Mouse (Mus musculus) kidney, embryonic 15.5 days (tissue): ENCODE measurements around the gene Slc39a10. TPM values are rescaled to one million over a fixed set of nuclear protein-coding genes. Genes with fewer than 3 reads are reported as not detected.

Experiments
- ATAC-seq: fragments of 200-750 bp; cut with Nextera tagmentation; replicated peaks from 2 replicates; pipeline ENCODE4 v1.8.0; 2017; ENCODE audit warnings: moderate TSS enrichment; ENCODE audit not compliant: low FRiP score
- H3K27ac ChIP-seq: fragments of 300-500 bp; sonication (generic); 2 replicates; pipeline ENCODE4 v1.5.1; 2015; ENCODE audit warnings: mild to moderate bottlenecking, inconsistent platforms
- H3K27me3 ChIP-seq: fragments of 300-500 bp; sonication (generic); 2 replicates; pipeline ENCODE4 v1.6.1; 2015; ENCODE audit warnings: inconsistent platforms
- H3K36me3 ChIP-seq: fragments of 300-500 bp; sonication (generic); 2 replicates; pipeline ENCODE4 v1.6.1; 2015; ENCODE audit warnings: inconsistent platforms
- H3K4me1 ChIP-seq: fragments of 300-500 bp; sonication (generic); 2 replicates; pipeline ENCODE4 v1.6.1; 2015; ENCODE audit warnings: inconsistent platforms
- H3K4me2 ChIP-seq: fragments of 300-500 bp; sonication (generic); 2 replicates; pipeline ENCODE4 v1.6.1; 2015; ENCODE audit warnings: moderate library complexity, mild to moderate bottlenecking, inconsistent platforms
- H3K4me3 ChIP-seq: fragments of 300-500 bp; sonication (generic); replicated peaks from 2 replicates; pipeline ENCODE4 v1.5.1; 2015; ENCODE audit warnings: mild to moderate bottlenecking, inconsistent platforms
- H3K9ac ChIP-seq: fragments of 300-500 bp; sonication (generic); 2 replicates; pipeline ENCODE4 v1.6.1; 2015; ENCODE audit warnings: mild to moderate bottlenecking, inconsistent platforms
- H3K9me3 ChIP-seq: fragments of 300-500 bp; sonication (generic); replicated peaks from 2 replicates; pipeline ENCODE4 v1.6.1; 2016; ENCODE audit warnings: inconsistent platforms
- WGBS: fragments of 180-500 bp; shearing (Covaris S2); methylation state at CpG from one replicate; pipeline ENCODE4 v1.1.7; 2015; ENCODE audit warnings: mixed read lengths; 5-methylcytosine and 5-hydroxymethylcytosine counted together
- polyA plus RNA-seq: library from polyadenylated mRNA; unstranded; fragments of >200 nt; fragmentation: Nextera tagmentation; extraction: Ambion mirVana; gene quantifications from 2 replicates; pipeline ENCODE4 v1.2.1, GENCODE M21; 2015

Gene Slc39a10
- polyA plus RNA-seq = 41.9 and 45.1 TPM in 2 replicates

DNA sequence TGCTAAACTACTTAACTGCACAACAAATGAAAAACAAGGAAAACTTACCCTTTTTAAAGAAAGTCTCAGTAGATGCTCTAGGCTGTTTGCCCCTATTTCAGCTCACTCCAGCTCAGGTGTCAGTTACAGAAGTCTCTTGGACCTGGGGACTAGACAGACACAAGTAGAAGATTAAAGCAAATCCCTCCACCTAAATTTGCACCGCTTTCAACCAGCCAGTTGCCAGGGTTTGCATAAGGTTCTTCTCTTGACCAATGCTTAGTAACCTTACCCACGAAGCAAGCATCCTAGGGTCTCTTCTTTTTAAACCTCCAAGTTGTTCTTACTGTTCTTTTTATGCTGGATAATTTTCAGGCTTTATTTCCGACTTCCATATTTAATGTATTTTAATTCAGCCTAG lies at the start of gene Slc39a10:
Gene Slc39a10 (minus strand): TSS at position 101 of the 400 bp plus-strand sequence.
- Histone ChIP-seq H3K27ac (no peak within 1 kb of the TSS), H3K4me1 (peaks cover 6% of the 10 kb centered on the region; the same call in 1 of the 2 replicates), H3K36me3 (no peaks in the 10 kb centered on the region), H3K9me3 (no peaks in the 10 kb centered on the region), H3K4me2 (no peak within 1 kb of the TSS), H3K9ac (no peak within 1 kb of the TSS), H3K4me3 (no peak within 1 kb of the TSS), H3K27me3 (no peaks in the 10 kb centered on the region)
- 71% methylated on average over 3 of the region's 3 CpGs for WGBS
- ATAC-seq = no peak

DNA sequence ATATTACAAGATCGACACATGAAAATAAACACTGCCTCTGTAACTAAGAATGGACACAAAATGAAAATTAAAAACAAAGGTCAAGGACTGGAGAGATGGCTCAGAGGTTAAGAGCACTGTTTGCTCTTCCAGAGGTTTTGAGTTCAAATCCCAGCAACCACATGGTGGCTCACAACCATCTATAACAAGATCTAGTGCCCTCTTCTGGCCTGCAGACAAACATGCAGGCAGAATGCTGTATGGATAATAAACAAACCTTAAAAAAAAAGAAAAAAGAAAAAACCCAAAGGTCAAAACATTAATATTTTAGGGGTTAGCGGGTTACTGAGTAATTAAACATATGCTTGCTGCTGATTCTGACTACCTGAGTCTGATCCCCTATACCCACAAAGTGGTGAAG lies 46.6 kb upstream of the Slc39a10 start:
- WGBS = 91% methylated on average over 2 of the region's 2 CpGs
- Histone ChIP-seq H3K9ac (no peak overlapping the region), H3K27ac (no peak overlapping the region), H3K27me3 (no peaks in the 10 kb centered on the region), H3K9me3 (no peaks in the 10 kb centered on the region), H3K4me3 (no peak overlapping the region), H3K36me3 (no peaks in the 10 kb centered on the region), H3K4me1 (no peaks in the 10 kb centered on the region), H3K4me2 (no peak overlapping the region)
- no peak for ATAC-seq

DNA sequence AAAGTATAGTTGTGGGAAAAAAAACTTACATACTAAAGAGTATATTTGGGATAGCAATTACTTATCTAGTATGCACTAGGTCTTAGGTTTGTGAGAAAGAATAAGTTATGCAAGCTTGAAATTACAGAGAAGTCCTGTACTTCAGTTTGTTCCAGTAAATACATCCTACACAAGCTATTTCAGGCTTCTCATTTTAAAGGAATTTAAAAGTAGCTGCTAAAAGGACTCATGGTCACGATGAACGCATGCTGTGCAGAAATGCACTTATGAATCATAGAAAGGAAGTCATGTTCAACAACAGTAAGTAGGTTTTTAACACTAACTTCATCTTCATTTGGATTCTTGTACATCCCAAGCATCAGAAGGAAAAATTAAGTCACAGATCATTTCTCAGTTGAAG lies 45.0 kb upstream of the Slc39a10 start:
- Histone ChIP-seq H3K27me3 (no peaks in the 10 kb centered on the region), H3K4me2 (no peak overlapping the region), H3K9me3 (no peaks in the 10 kb centered on the region), H3K27ac (no peak overlapping the region), H3K36me3 (no peaks in the 10 kb centered on the region), H3K4me3 (no peak overlapping the region), H3K9ac (no peak overlapping the region), H3K4me1 (no peaks in the 10 kb centered on the region)
- WGBS = 88% methylated on average over 2 of the region's 2 CpGs
- no peak for ATAC-seq

DNA sequence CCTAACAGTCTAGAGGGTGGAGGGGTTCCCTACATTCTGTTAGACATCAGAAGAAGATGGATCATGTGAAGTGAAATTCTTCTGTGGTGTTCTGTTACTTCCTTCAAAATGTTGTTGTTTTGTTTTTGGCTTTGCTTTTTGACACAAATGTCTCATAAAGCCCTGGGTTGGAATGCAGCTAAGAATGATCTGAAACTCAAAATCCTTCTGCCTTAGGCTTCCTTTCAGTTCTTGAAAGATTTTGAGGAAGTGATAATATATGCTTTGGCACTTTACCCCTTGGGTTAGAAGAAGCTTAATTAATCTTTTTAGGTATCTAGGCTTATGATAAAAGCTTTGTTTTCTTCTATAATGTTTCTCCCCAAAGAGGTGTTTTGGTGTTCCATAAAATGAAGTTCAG lies 34.5 kb upstream of the Slc39a10 start:
- Histone ChIP-seq H3K36me3 (no peaks in the 10 kb centered on the region), H3K9me3 (no peaks in the 10 kb centered on the region), H3K27ac (no peak overlapping the region), H3K4me1 (no peaks in the 10 kb centered on the region), H3K27me3 (no peaks in the 10 kb centered on the region), H3K4me3 (no peak overlapping the region), H3K9ac (no peak overlapping the region), H3K4me2 (no peak overlapping the region)
- ATAC-seq = no peak

DNA sequence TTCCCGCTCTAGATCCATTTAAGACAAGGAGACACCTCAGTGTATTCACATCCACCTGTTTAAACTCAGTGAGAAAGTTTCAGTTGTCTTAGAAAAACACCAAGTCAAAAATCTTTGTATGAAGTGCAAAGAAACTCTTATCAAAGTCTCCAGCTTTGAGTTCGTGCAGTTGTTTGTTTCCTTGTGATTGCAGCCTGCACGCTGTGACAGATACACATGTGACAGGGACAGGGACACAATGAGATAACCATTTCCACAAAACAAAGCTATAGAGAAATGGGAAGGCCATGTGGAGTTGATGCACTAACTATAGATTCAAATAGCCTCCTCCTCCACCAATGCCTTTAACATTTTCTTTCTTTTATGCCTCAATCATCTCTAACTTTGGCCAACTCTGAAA lies 33.6 kb upstream of the Slc39a10 start:
- no peak overlapping the region for H3K4me3 ChIP-seq
- H3K9me3 ChIP-seq = no peaks in the 10 kb centered on the region
- H3K36me3 ChIP-seq = no peaks in the 10 kb centered on the region
- no peak overlapping the region for H3K27ac ChIP-seq
- no peaks in the 10 kb centered on the region for H3K4me1 ChIP-seq
- no peaks in the 10 kb centered on the region for H3K27me3 ChIP-seq
- no peak overlapping the region for H3K4me2 ChIP-seq
- 88% methylated on average over 3 of the region's 3 CpGs for WGBS
- no peak for ATAC-seq
- H3K9ac ChIP-seq = no peak overlapping the region

DNA sequence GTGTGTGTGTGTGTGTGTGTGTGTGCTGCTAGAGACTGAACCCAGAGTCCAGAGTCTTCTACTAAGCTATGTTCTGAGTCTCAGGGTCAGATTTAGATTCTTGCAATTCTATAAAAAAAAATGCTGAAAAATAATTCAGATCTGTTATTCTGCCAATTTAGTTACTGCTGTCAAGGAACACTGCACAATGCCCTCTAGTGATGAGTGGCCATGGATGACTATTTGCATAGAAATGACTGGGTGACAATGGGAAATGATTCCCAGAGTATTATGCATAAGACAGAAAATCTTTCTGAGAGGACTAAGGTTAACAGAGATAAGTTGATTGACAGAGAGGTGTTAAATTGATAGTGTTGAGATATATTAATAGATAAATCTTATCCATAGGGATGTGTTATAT lies 32.3 kb upstream of the Slc39a10 start:
- no peak for ATAC-seq
- no peak overlapping the region for H3K4me3 ChIP-seq
- no peaks in the 10 kb centered on the region for H3K9me3 ChIP-seq
- H3K9ac ChIP-seq = no peak overlapping the region
- no peaks in the 10 kb centered on the region for H3K36me3 ChIP-seq
- no peaks in the 10 kb centered on the region for H3K4me1 ChIP-seq
- H3K27ac ChIP-seq = no peak overlapping the region
- H3K27me3 ChIP-seq = no peaks in the 10 kb centered on the region
- H3K4me2 ChIP-seq = no peak overlapping the region

DNA sequence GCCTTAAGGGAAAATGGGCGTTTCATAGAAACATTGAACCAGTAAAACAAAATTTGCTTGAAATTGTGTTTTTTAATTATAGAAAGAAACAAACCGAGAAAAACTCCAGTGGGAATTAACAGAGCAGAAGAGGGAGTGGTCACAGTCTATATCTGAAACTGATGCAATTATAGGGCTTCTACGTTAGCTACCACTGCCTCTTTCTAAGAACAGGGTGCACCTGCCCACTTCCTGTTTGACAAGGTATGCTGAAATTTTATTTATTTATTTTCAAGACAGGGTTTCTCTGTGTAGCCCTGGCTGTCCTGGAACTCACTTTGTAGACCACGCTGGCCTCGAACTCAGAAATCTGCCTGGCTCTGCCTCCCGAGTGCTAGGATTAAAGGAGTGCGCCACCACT lies 30.3 kb upstream of the Slc39a10 start:
- H3K4me2 ChIP-seq = no peak overlapping the region
- H3K27me3 ChIP-seq = no peaks in the 10 kb centered on the region
- no peaks in the 10 kb centered on the region for H3K36me3 ChIP-seq
- H3K9ac ChIP-seq = no peak overlapping the region
- 87% methylated on average over 7 of the region's 7 CpGs for WGBS
- ATAC-seq = no peak
- no peak overlapping the region for H3K4me3 ChIP-seq
- no peak overlapping the region for H3K27ac ChIP-seq
- H3K9me3 ChIP-seq = no peaks in the 10 kb centered on the region
- H3K4me1 ChIP-seq = no peaks in the 10 kb centered on the region

DNA sequence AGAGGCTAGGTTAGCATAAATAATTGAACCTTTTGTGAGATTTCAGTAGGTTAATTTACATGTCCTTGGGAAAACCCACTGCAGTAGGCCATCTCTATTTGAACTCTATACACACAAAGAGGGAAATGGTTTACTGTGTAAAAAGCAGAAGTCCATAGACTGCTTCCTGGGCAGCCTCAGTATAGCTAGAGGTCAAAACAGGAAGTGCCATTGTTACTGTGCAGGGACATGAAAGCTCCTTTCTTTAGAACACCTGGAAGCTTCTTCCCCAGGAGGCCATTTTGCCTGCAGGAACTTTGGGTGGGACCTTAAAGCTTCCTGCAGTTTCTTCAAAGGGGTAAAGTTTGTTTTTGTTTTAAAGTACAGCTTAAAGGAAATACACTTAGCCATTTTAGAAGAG lies 29.0 kb upstream of the Slc39a10 start:
- no peak overlapping the region for H3K4me2 ChIP-seq

DNA sequence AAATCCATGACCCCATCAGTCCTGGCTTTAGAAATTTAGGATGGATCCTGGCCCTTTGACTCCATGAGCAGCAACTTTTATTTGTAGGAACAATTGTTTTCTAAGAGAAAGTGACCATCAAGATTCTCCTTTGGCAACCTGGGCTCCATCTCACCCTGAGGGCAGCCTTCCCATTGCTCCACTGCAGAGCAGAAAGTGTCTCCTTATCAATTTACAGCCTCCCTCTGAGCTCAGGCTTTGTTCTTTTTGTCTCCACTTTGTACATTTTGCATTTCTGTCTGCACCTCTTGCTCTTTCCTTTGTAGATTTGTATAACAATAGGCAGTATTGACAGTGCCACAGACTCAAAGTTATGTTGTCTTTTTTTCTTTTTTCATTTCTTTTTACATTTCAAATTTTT lies 23.6 kb upstream of the Slc39a10 start:
- no peak for ATAC-seq
- Histone ChIP-seq H3K4me1 (no peaks in the 10 kb centered on the region), H3K4me2 (no peak overlapping the region)

More for the DNA sequence above, 29.0 kb upstream of the Slc39a10 start:
- H3K27ac ChIP-seq = no peak overlapping the region
- no peaks in the 10 kb centered on the region for H3K4me1 ChIP-seq
- H3K36me3 ChIP-seq = no peaks in the 10 kb centered on the region
- no peak overlapping the region for H3K9ac ChIP-seq
- H3K4me3 ChIP-seq = no peak overlapping the region
- no peaks in the 10 kb centered on the region for H3K27me3 ChIP-seq
- no peak for ATAC-seq
- no peaks in the 10 kb centered on the region for H3K9me3 ChIP-seq

DNA sequence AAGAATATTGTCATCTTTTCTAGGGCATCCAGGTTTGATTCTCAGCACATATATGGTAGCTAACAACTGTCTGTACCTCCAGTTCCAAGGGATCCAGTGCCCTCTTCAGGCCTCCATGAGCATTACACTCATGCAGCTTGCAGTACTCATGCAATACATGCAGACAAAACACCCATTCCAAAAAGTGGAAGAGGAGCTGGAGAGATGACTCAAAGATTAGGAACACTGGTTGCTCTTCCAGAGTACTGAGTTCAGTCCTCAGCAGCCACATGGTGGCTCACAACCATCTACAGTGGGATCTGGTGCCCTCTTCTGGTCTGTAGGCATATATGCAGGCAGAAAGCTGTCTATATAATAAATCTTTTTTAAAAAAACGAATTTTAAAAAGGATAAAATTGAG lies 21.7 kb upstream of the Slc39a10 start:
- Histone ChIP-seq H3K27ac (no peak overlapping the region), H3K36me3 (no peaks in the 10 kb centered on the region), H3K4me2 (no peak overlapping the region), H3K9me3 (no peaks in the 10 kb centered on the region; the same call in 1 of the 2 replicates), H3K4me1 (no peaks in the 10 kb centered on the region), H3K4me3 (no peak overlapping the region), H3K9ac (no peak overlapping the region), H3K27me3 (no peaks in the 10 kb centered on the region)
- 60% methylated on average over 1 of the region's 1 CpGs for WGBS
- ATAC-seq = no peak

More for the DNA sequence above, 23.6 kb upstream of the Slc39a10 start:
- no peak overlapping the region for H3K27ac ChIP-seq
- H3K36me3 ChIP-seq = no peaks in the 10 kb centered on the region
- no peaks in the 10 kb centered on the region; the same call in 1 of the 2 replicates for H3K9me3 ChIP-seq
- no peak overlapping the region for H3K4me3 ChIP-seq
- H3K9ac ChIP-seq = no peak overlapping the region
- no peaks in the 10 kb centered on the region for H3K27me3 ChIP-seq

DNA sequence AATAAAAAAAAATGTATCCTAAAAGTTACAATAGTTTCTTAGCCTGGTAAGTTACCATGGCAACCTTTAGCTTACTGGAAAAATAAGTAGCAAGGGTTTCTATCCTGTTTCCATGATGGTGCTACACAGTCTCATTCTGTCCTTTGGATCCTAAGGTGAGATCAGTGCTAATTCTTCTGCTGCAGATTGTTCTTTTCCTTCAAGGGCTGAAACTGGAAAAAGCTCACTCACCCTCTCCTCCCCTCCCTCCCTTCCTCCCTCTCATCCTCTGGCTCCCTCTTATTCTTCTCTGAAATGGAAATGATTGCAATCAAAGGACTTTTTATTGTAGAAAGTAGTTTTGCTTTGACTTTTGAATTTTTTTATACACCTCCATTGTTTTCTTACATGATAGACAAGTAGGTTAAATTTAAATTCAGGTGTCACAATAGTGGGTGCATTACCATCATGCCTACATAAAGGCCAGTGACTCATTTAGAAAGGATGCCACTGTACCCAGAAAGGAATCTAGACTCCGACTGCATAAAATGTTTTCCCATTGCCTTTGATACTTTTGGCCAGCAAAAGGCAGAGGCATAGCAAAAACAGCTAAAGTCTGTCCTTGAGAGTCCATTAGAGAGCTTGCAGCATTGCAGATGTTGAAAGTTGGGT lies 20.0 kb upstream of the Slc39a10 start:
- no peaks in the 10 kb centered on the region; the same call in 1 of the 2 replicates for H3K9me3 ChIP-seq
- no peaks in the 10 kb centered on the region for H3K27me3 ChIP-seq
- no peak for ATAC-seq
- no peak overlapping the region for H3K9ac ChIP-seq
- H3K36me3 ChIP-seq = no peaks in the 10 kb centered on the region
- 87% methylated on average over 1 of the region's 1 CpGs for WGBS
- H3K4me3 ChIP-seq = no peak overlapping the region
- H3K27ac ChIP-seq = no peak overlapping the region
- no peak overlapping the region for H3K4me2 ChIP-seq
- no peaks in the 10 kb centered on the region for H3K4me1 ChIP-seq

DNA sequence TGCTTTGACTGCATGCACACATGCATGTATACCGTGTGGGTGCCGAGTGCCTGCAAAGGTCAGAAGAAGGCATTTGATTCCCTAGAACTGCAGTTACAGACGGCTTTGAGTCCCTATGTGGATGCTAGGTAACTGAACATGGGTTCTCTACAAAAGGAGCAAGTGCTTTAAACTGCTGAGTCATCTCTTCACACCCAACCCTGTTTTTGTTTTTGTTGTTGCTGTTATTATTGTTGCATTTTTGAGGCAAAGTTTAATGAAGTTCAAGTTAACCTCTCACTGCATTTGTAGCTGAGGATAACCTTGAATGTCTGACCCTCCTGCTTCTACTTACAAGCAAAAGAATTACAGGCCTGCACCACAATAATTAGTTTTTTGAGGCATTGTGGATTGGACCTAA lies 17.5 kb upstream of the Slc39a10 start:
- ATAC-seq = no peak
- 86% methylated on average over 3 of the region's 3 CpGs for WGBS
- no peak overlapping the region for H3K9ac ChIP-seq

DNA sequence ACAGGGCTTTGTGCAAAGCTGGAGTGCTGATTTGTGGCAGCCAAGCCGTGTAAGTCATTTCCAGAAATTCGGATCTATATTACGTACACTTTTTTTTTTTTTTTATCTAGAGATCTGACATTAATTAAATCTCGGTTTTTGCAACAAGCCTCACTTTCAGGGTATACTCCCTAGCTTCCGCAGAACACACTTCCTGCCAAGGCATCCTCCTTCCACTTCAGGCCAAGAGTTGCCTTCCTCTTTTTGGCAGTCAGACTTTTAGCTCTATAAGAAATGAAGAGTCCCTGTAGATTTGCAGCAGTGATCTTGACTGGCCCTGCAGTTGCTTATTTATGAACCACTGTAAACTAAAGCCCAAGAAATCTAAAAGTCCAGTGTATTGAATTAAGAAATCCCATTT lies 13.1 kb upstream of the Slc39a10 start:
- Histone ChIP-seq H3K9me3 (no peaks in the 10 kb centered on the region), H3K9ac (no peak overlapping the region), H3K4me1 (no peaks in the 10 kb centered on the region), H3K36me3 (no peaks in the 10 kb centered on the region), H3K4me3 (no peak overlapping the region), H3K27ac (no peak overlapping the region), H3K27me3 (no peaks in the 10 kb centered on the region), H3K4me2 (no peak overlapping the region)
- WGBS = 61% methylated on average over 5 of the region's 5 CpGs
- no peak for ATAC-seq

More for the DNA sequence above, 17.5 kb upstream of the Slc39a10 start:
- no peaks in the 10 kb centered on the region for H3K4me1 ChIP-seq
- no peak overlapping the region for H3K27ac ChIP-seq
- H3K4me3 ChIP-seq = no peak overlapping the region
- no peaks in the 10 kb centered on the region for H3K36me3 ChIP-seq
- H3K4me2 ChIP-seq = no peak overlapping the region
- H3K27me3 ChIP-seq = no peaks in the 10 kb centered on the region
- H3K9me3 ChIP-seq = no peaks in the 10 kb centered on the region; the same call in 1 of the 2 replicates
